Mouse (Mus musculus) stomach, embryonic 15.5 days (tissue): ENCODE data around the gene Copa. TPM values are rescaled to one million over a fixed set of nuclear protein-coding genes. Genes with fewer than 3 reads are reported as not detected.

Experiments used
- polyA plus RNA-seq: library from polyadenylated mRNA; unstranded; fragments of >200 nt; fragmentation: Nextera tagmentation; extraction: Ambion mirVana; gene quantifications from 2 replicates; pipeline ENCODE4 v1.2.1, GENCODE M21; 2015

Gene Copa
- polyA plus RNA-seq, 1 experiment from 2014 or later: 190 TPM

Other genes with a start within 250 kb of the Copa start
- 2.2 and 3.2 TPM in 2 replicates for gene Cd84, start 242.8 kb upstream of the Copa start, polyA plus RNA-seq
- gene Gm10521, start 186.9 kb upstream of the Copa start, polyA plus RNA-seq: 0.05 TPM in 1 of 2 replicates, not detected in the other
- 0.45 and 1.0 TPM in 2 replicates for gene Slamf6, start 165.0 kb upstream of the Copa start, polyA plus RNA-seq
- 9.9 and 11.3 TPM in 2 replicates for gene Vangl2, start 54.1 kb upstream of the Copa start, polyA plus RNA-seq
- gene Nhlh1, start 25.0 kb upstream of the Copa start, polyA plus RNA-seq: not detected in 2 replicates
- gene Ncstn, start 266 bp downstream of the Copa start, polyA plus RNA-seq: 114 and 133 TPM in 2 replicates
- gene Pex19, start 44.2 kb downstream of the Copa start, polyA plus RNA-seq: 112 and 132 TPM in 2 replicates
- 106 and 121 TPM in 2 replicates for gene Dcaf8, start 65.6 kb downstream of the Copa start, polyA plus RNA-seq
- gene Pea15a, start 124.3 kb downstream of the Copa start, polyA plus RNA-seq: 103 and 108 TPM in 2 replicates
- 16.2 and 17.4 TPM in 2 replicates for gene Casq1, start 137.3 kb downstream of the Copa start, polyA plus RNA-seq
- gene Atp1a4, start 175.9 kb downstream of the Copa start, polyA plus RNA-seq: not detected in 2 replicates
- gene Igsf8, start 179.1 kb downstream of the Copa start, polyA plus RNA-seq: 44.8 and 45.0 TPM in 2 replicates
- gene Atp1a2, start 215.5 kb downstream of the Copa start, polyA plus RNA-seq: 4.2 and 4.3 TPM in 2 replicates
- 0.05 and 0.09 TPM in 2 replicates for gene Kcnj9, start 246.8 kb downstream of the Copa start, polyA plus RNA-seq